Comparison of ENCODE assay signal across 25 mouse cellular contexts in the genomic region with DNA sequence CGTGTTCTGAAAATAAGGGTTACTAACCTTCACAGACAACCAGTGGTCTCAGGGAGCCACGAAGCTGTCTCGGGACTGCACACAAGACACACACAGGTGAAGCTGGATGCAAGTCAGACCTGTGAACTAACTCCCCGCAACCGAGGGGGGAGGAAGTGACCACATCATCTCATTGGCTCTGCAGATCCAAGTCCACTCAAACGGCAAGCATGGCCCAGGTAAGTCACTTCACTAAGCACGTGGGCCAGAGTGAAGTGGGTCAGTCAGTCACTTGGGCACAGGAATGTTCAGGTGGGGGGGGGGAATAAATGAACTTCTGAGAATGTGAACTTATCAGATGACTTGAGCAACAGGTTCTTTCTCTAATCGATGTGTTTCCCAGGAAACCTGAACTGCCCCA. TPM values are rescaled to one million over a fixed set of nuclear protein-coding genes. Genes with fewer than 3 reads are reported as not detected.
DNase-seq lines count a peak whose midpoint lies in the region; ATAC-seq and TF ChIP-seq lines count a peak whose summit lies in the region.
"Had no signal": no experiment of that assay in that cellular context is flagged by ENCODE, and none has a peak within 500 bp of the region (broad histone marks: within the 10 kb centered on the region; RNA-seq: fewer than 3 reads in every experiment).

No protein-coding gene starts in this region.

- no peaks in the 10 kb centered on the region for H3K79me2 ChIP-seq in heart, adult 2 months (replicated peaks; ENCODE audit: control insufficient read depth, insufficient read depth, low read length)

- no peak overlapping the region for H3K9ac ChIP-seq in forebrain, embryonic 11.5 days (ENCODE audit: low read length)
- no peak overlapping the region for H3K9ac ChIP-seq in forebrain, postnatal 0 days
- no peak overlapping the region for H3K9ac ChIP-seq in heart, adult 2 months (ENCODE audit: low read depth, low read length)
- no peak overlapping the region for H3K9ac ChIP-seq in lung, postnatal 0 days (replicated peaks; ENCODE audit: low read depth)

- peaks cover 16% of the 10 kb centered on the region for H3K4me1 ChIP-seq in forebrain, embryonic 11.5 days (replicated peaks; ENCODE audit: control insufficient read depth, insufficient read depth, low read length)
- H3K4me1 ChIP-seq in forebrain, postnatal 0 days (ENCODE audit: insufficient read depth) = peaks cover 12% of the 10 kb centered on the region
- no peaks in the 10 kb centered on the region for H3K4me1 ChIP-seq in heart, adult 2 months (ENCODE audit: control insufficient read depth, insufficient read depth, low read length)
- peaks cover 15% of the 10 kb centered on the region for H3K4me1 ChIP-seq in heart, embryonic 10.5 days
- H3K4me1 ChIP-seq in lung, postnatal 0 days (ENCODE audit: insufficient read depth, low read depth, low read length) = no peaks in the 10 kb centered on the region

- no peak for TF ChIP-seq POLR2A in heart, adult 2 months (IDR thresholded peaks at IDR 0.05; ENCODE audit: insufficient read depth, low read depth, low read length)

- H3K36me3 ChIP-seq in forebrain, embryonic 11.5 days (ENCODE audit: control insufficient read depth, insufficient read depth, low read length) = no peaks in the 10 kb centered on the region
- H3K36me3 ChIP-seq in forebrain, postnatal 0 days (ENCODE audit: insufficient read depth) = no peaks in the 10 kb centered on the region
- H3K36me3 ChIP-seq in heart, adult 2 months (ENCODE audit: control insufficient read depth, insufficient read depth, low read length) = no peaks in the 10 kb centered on the region
- H3K36me3 ChIP-seq in heart, embryonic 10.5 days = no peaks in the 10 kb centered on the region
- no peaks in the 10 kb centered on the region for H3K36me3 ChIP-seq in lung, postnatal 0 days (ENCODE audit: insufficient read depth, low read length)
- H3K36me3 ChIP-seq: G1E had no signal

- no peak for TF ChIP-seq EP300 in heart, adult 2 months (IDR thresholded peaks at IDR 0.05; ENCODE audit: insufficient read depth, low read depth, low read length)
- TF ChIP-seq EP300 in lung, postnatal 0 days (IDR thresholded peaks at IDR 0.05) = no peak

- WGBS in forebrain, embryonic 11.5 days = 94% methylated on average over 8 of the region's 8 CpGs
- 93% methylated on average over 8 of the region's 8 CpGs for WGBS in forebrain, postnatal 0 days
- 79% methylated on average over 8 of the region's 8 CpGs for WGBS in heart, adult 2 months
- 85% methylated on average over 8 of the region's 8 CpGs for WGBS in heart, embryonic 10.5 days
- 69% methylated on average over 8 of the region's 8 CpGs for WGBS in lung, postnatal 0 days

- DNase-seq in forebrain, embryonic 11.5 days (ENCODE audit: low spot score) = peak; percentile 33
- no peak for DNase-seq in forebrain, postnatal 0 days
- peak; percentile 70 for DNase-seq in heart, adult 11 months
- no peak for DNase-seq in heart, adult 2 months
- DNase-seq in heart, embryonic 10.5 days (ENCODE audit: low spot score) = peak; percentile 61
- DNase-seq in heart, postnatal 36 days = no peak
- DNase-seq in lung, postnatal 0 days (ENCODE audit: low spot score) = peak; percentile 5
- DNase-seq in lung, postnatal 4 days = no peak
- DNase-seq: adrenal gland, adult 2 months; adrenal gland, adult 8-10 months; adrenal gland, postnatal 10 days; adrenal gland, postnatal 14 days; adrenal gland, postnatal 25 days; adrenal gland, postnatal 36 days; B cell, adult 2 months; cerebellum, adult 11 months; cerebellum, adult 11-12 months had no signal

- ATAC-seq in forebrain, embryonic 11.5 days (replicated peaks; ENCODE audit: low FRiP score) = no peak
- no peak for ATAC-seq in forebrain, postnatal 0 days
- no peak for ATAC-seq in lung, postnatal 0 days
- ATAC-seq: activated CD4-positive, CD25-positive, alpha-beta regulatory T cell, adult 4 months; CD4-positive, CD25-positive, alpha-beta regulatory T cell, adult 4 months; Patski had no signal

- peaks cover 10% of the 10 kb centered on the region; the same call in 1 of the 2 replicates for H3K27me3 ChIP-seq in forebrain, embryonic 11.5 days (ENCODE audit: control insufficient read depth, insufficient read depth, low read length)
- peaks cover 12% of the 10 kb centered on the region; the same call in 1 of the 2 replicates for H3K27me3 ChIP-seq in forebrain, postnatal 0 days (ENCODE audit: insufficient read depth, low read length)
- H3K27me3 ChIP-seq in heart, adult 2 months (ENCODE audit: control insufficient read depth, insufficient read depth, low read length) = peaks cover 7% of the 10 kb centered on the region
- peaks cover 87% of the 10 kb centered on the region for H3K27me3 ChIP-seq in heart, embryonic 10.5 days (ENCODE audit: insufficient read depth, poor library complexity, severe bottlenecking)
- H3K27me3 ChIP-seq in lung, postnatal 0 days (replicated peaks; ENCODE audit: insufficient read depth, low read length) = peaks cover 47% of the 10 kb centered on the region

- TF ChIP-seq CTCF in forebrain, postnatal 0 days (IDR thresholded peaks at IDR 0.05; ENCODE audit: low read depth) = no peak
- no peak for TF ChIP-seq CTCF in heart, adult 2 months (IDR thresholded peaks at IDR 0.05)
- no peak for TF ChIP-seq CTCF in lung, postnatal 0 days (IDR thresholded peaks at IDR 0.05)

- intact Hi-C loops in heart, adult 2 months (cut with DNase I) = no loop called here
- intact Hi-C loops in heart, postnatal 36 days (cut with DNase I) = no loop called here

- no peak overlapping the region for H3K27ac ChIP-seq in forebrain, embryonic 11.5 days (ENCODE audit: low read depth, low read length)
- no peak overlapping the region for H3K27ac ChIP-seq in forebrain, postnatal 0 days (ENCODE audit: low read depth, low read length)
- H3K27ac ChIP-seq in heart, adult 2 months = no peak overlapping the region
- no peak overlapping the region for H3K27ac ChIP-seq in heart, embryonic 10.5 days
- no peak overlapping the region for H3K27ac ChIP-seq in lung, postnatal 0 days (ENCODE audit: low read length)

- no peak overlapping the region for H3K4me3 ChIP-seq in forebrain, embryonic 11.5 days (ENCODE audit: low read depth, low read length)
- H3K4me3 ChIP-seq in forebrain, postnatal 0 days (ENCODE audit: low read depth, low read length) = no peak overlapping the region
- no peak overlapping the region for H3K4me3 ChIP-seq in heart, adult 2 months
- no peak overlapping the region for H3K4me3 ChIP-seq in heart, embryonic 10.5 days
- H3K4me3 ChIP-seq in lung, postnatal 0 days (ENCODE audit: low read depth, low read length) = no peak overlapping the region

- no peak overlapping the region for H3K4me2 ChIP-seq in forebrain, embryonic 11.5 days (ENCODE audit: low read depth, low read length, severe bottlenecking)
- no peak overlapping the region for H3K4me2 ChIP-seq in forebrain, postnatal 0 days (ENCODE audit: low read depth)
- H3K4me2 ChIP-seq in lung, postnatal 0 days (replicated peaks; ENCODE audit: low read depth, low read length) = no peak overlapping the region

- H3K9me3 ChIP-seq in forebrain, embryonic 11.5 days (ENCODE audit: control insufficient read depth, low read length) = no peaks in the 10 kb centered on the region
- H3K9me3 ChIP-seq in forebrain, postnatal 0 days (ENCODE audit: low read length) = no peaks in the 10 kb centered on the region
- H3K9me3 ChIP-seq in heart, embryonic 10.5 days = no peaks in the 10 kb centered on the region
- no peaks in the 10 kb centered on the region for H3K9me3 ChIP-seq in lung, postnatal 0 days (ENCODE audit: low read length)
- H3K9me3 ChIP-seq: G1E had no signal

RNA-seq across cellular contexts. Expression of gene Sox1, which starts 30.8 kb away (rescaled TPM):
- polyA plus RNA-seq in forebrain, embryonic 11.5 days (2014; fragmentation: Nextera tagmentation; extraction: Ambion mirVana) = 11.3 and 12.4 TPM in 2 replicates
- total RNA-seq in forebrain, postnatal 0 days (2014; rRNA removed) = 22.5 and 36.5 TPM in 2 replicates
- polyA plus RNA-seq in forebrain, postnatal 0 days (2015; fragmentation: Nextera tagmentation; extraction: Ambion mirVana) = 2.6 and 4.3 TPM in 2 replicates
- not detected for total RNA-seq in heart, adult 2 months (2021)
- polyA plus RNA-seq in heart, adult 2 months (2012; rRNA removed) = not detected in 2 replicates
- not detected in 2 replicates for polyA plus RNA-seq in heart, embryonic 10.5 days (2016; fragmentation: Nextera tagmentation; extraction: Ambion mirVana)
- total RNA-seq in heart, postnatal 36 days (2021) = not detected
- not detected in 2 replicates for polyA plus RNA-seq in lung, postnatal 0 days (2015; fragmentation: Nextera tagmentation; extraction: Ambion mirVana)
- total RNA-seq: adrenal gland, adult 18-20 months; adrenal gland, adult 2 months; adrenal gland, adult 8-10 months; adrenal gland, postnatal 10 days; adrenal gland, postnatal 14 days; adrenal gland, postnatal 25 days; adrenal gland, postnatal 36 days; CH12.LX; MEL had no signal
- polyA plus RNA-seq: activated CD4-positive, CD25-positive, alpha-beta regulatory T cell, adult 4 months; C2C12; CD4-positive, CD25-positive, alpha-beta regulatory T cell, adult 4 months; G1E; Patski had no signal

Comparison
In these comparisons a context has a peak if more than half of its experiments do, and no peak if none do; other contexts are left out.
1. DNase-seq: peak in forebrain, embryonic 11.5 days (single experiment), heart, adult 11 months (single experiment), heart, embryonic 10.5 days (single experiment) and lung, postnatal 0 days (single experiment); none in forebrain, postnatal 0 days (single experiment), heart, adult 2 months (0 of 2), heart, postnatal 36 days (0 of 2) and lung, postnatal 4 days (0 of 2).